Mouse (Mus musculus) mouse embryonic stem cell (cell line): ENCODE results near the gene Myadm.

Experiments
- in situ Hi-C, 2 experiments: fragments of 300-500 bp; cut with MboI; formaldehyde crosslinking; loops; 1 replicate in 1 of 2; 3 replicates in 1 of 2; pipeline ENCODE4 v1.14.3; 2019 to 2020; ENCODE audit warnings: low sequenced_read_pairs in 2 of 2, low pct_unique_long_range_greater_than_20kb in 1 of 2, mixed read lengths in 1 of 2; ENCODE audit not compliant: unreplicated experiment in 1 of 2

Myadm gene

GRCm38 (mm10) chr7:3345301-3345700, 56.4 kb downstream of the Myadm start:
- in situ Hi-C loops: no loop called here

- in situ Hi-C loops: no loop called here
These were observed 58.7 kb downstream of the Myadm start for GRCm38 (mm10) chr7:3347366-3348287.

- in situ Hi-C loops: no loop called here
These were observed 59.4 kb downstream of the Myadm start for GRCm38 (mm10) chr7:3348326-3348725.

GRCm38 (mm10) chr7:3349775-3350174, 60.9 kb downstream of the Myadm start:
- in situ Hi-C loops: no loop called here
